Mouse (Mus musculus) kidney, adult 2 months (tissue): ENCODE data around the gene Klb. TPM values are rescaled to one million over a fixed set of nuclear protein-coding genes. Genes with fewer than 3 reads are reported as not detected.

Experiments used
- DNase-seq: peaks from one replicate; pipeline ENCODE4 v3.0.0; 2021
- H3K27ac ChIP-seq: fragments of 200-500 bp; 2 replicates; pipeline ENCODE4 v1.5.1; 2012; ENCODE audit warnings: low read depth, low read length, control low read depth, inconsistent platforms; ENCODE audit not compliant: insufficient read depth
- H3K27me3 ChIP-seq: fragments of 200-500 bp; replicated peaks from 2 replicates; pipeline ENCODE4 v1.6.1; 2012; ENCODE audit warnings: mild to moderate bottlenecking, moderate library complexity, low read length, inconsistent platforms; ENCODE audit not compliant: control insufficient read depth, insufficient read depth
- H3K36me3 ChIP-seq: fragments of 200-500 bp; 2 replicates; pipeline ENCODE4 v1.6.1; 2012; ENCODE audit warnings: mild to moderate bottlenecking, moderate library complexity, low read length, inconsistent platforms; ENCODE audit not compliant: control insufficient read depth, insufficient read depth
- H3K4me1 ChIP-seq: fragments of 200-500 bp; 2 replicates; pipeline ENCODE4 v1.6.1; 2011; ENCODE audit warnings: low read length; ENCODE audit not compliant: control insufficient read depth, insufficient read depth
- H3K4me3 ChIP-seq: fragments of 200-500 bp; 2 replicates; pipeline ENCODE4 v1.5.1; 2011; ENCODE audit warnings: mild to moderate bottlenecking, low read depth, low read length, control low read depth; ENCODE audit not compliant: insufficient read depth
- CTCF ChIP-seq: fragments of 200-500 bp; conservative IDR thresholded peaks from 2 replicates; pipeline ENCODE4 v1.5.1; 2011; ENCODE audit warnings: low read depth, mild to moderate bottlenecking, control low read depth, low read length, moderate library complexity, mixed read lengths; ENCODE audit not compliant: insufficient read depth, insufficient read length
- POLR2A ChIP-seq: fragments of 200-500 bp; IDR thresholded peaks from one replicate; pipeline ENCODE4 v1.6.1; 2011; ENCODE audit warnings: low read depth, low read length, control low read depth
- WGBS: fragments of 180-500 bp; shearing (Covaris S2); methylation state at CpG from one replicate; pipeline ENCODE4 v1.1.7; 2018; 5-methylcytosine and 5-hydroxymethylcytosine counted together
- polyA plus RNA-seq: library from polyadenylated mRNA; depleted of rRNA; stranded (reverse); fragments of >200 nt; gene quantifications from 2 replicates; pipeline ENCODE4 v1.2.3, GENCODE M21; 2012; rRNA removed

Klb gene
- polyA plus RNA-seq, 1 experiment: 1.5 TPM

- no peak overlapping the region for H3K4me3 ChIP-seq
- H3K27me3 ChIP-seq: no peaks in the 10 kb centered on the region
- TF ChIP-seq CTCF: no peak
- TF ChIP-seq POLR2A: no peak
- WGBS: 83% methylated on average over 5 of the region's 5 CpGs
- H3K4me1 ChIP-seq: peaks cover 17% of the 10 kb centered on the region
- H3K36me3 ChIP-seq: no peaks in the 10 kb centered on the region; the same call in 1 of the 2 replicates
- no peak for DNase-seq
- H3K27ac ChIP-seq: no peak overlapping the region
These were observed 77.1 kb downstream of the Klb start for GRCm38 (mm10) chr5:65425251-65425650.

GRCm38 (mm10) chr5:65428321-65428720 is 80.2 kb downstream of the Klb start:
- 35% methylated on average over 4 of the region's 4 CpGs for WGBS
- Histone ChIP-seq H3K36me3 (no peaks in the 10 kb centered on the region; the same call in 1 of the 2 replicates), H3K4me3 (no peak overlapping the region), H3K27me3 (no peaks in the 10 kb centered on the region), H3K4me1 (peaks cover 12% of the 10 kb centered on the region), H3K27ac (peak overlapping the region; percentile 45; the same call in 1 of the 2 replicates)
- peak; percentile 66 for DNase-seq
- TF ChIP-seq POLR2A (no peak), CTCF (no peak)

GRCm38 (mm10) chr5:65429441-65429840 is 81.3 kb downstream of the Klb start:
- Histone ChIP-seq H3K4me1 (peaks cover 7% of the 10 kb centered on the region), H3K4me3 (no peak overlapping the region), H3K27me3 (no peaks in the 10 kb centered on the region), H3K36me3 (no peaks in the 10 kb centered on the region; the same call in 1 of the 2 replicates), H3K27ac (no peak overlapping the region)
- 74% methylated on average over 5 of the region's 5 CpGs for WGBS
- DNase-seq: no peak
- TF ChIP-seq POLR2A (no peak), CTCF (no peak)

Other genes with a start within 250 kb of the Klb start
- gene Klhl5, start 240.8 kb upstream of the Klb start, polyA plus RNA-seq: 24.8 and 25.2 TPM in 2 replicates
- 5.7 and 6.4 TPM in 2 replicates for gene Wdr19, start 148.6 kb upstream of the Klb start, polyA plus RNA-seq
- gene Rfc1, start 12.6 kb upstream of the Klb start, polyA plus RNA-seq: 9.1 and 10.9 TPM in 2 replicates
- 220 and 310 TPM in 2 replicates for gene Rpl9, start 43.1 kb downstream of the Klb start, polyA plus RNA-seq
- 18.6 and 26.1 TPM in 2 replicates for gene Lias, start 43.2 kb downstream of the Klb start, polyA plus RNA-seq
- 29.6 and 31.2 TPM in 2 replicates for gene Ugdh, start 87.6 kb downstream of the Klb start, polyA plus RNA-seq
- not detected in 2 replicates for gene Gm43552, start 144.5 kb downstream of the Klb start, polyA plus RNA-seq
- gene Smim14, start 188.9 kb downstream of the Klb start, polyA plus RNA-seq: 111 and 114 TPM in 2 replicates
- gene Ube2k, start 188.9 kb downstream of the Klb start, polyA plus RNA-seq: 23.1 and 35.1 TPM in 2 replicates